Mouse (Mus musculus): ENCODE measurements around the gene Smad3. TPM values are rescaled to one million over a fixed set of nuclear protein-coding genes. Genes with fewer than 3 reads are reported as not detected.
A peak's percentile ranks its signal among the peaks of the same experiment; 100 is the strongest.

Smad3 gene
- polyA plus RNA-seq, 1 experiment, result 25.5 TPM

DNA sequence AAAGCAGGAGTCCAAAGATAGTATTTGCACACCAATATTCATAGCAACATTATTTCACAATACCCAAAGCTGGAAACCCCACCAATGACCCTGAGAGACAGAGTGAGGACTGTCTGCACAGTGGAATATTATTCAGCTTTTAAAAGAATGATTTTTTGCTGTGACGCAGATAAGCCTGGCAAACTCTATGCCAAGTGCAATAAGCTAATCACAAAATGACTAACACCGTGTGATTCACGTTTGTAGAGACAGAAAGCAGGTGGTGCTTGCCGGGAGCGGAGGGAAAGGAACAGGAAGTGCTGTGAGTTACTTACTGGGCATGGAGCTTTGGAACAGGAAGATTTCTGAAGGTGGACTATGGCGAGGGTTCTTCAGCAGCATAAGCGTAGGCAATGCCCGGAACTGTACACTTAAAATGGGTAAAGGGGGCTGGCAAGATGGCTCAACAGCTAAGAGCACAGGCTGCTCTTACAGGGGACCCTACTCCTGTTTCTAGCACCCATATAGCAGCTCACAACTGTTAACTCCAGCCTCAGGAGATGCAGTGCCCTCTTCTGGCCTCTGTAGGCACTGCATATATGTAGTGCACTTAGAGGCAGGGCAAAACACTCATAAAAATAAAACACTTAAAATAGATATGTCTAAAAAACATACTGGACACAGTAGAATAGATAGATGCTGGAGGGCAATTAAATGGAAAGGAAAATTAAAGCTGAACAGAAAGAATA lies 3.7 kb upstream of the Smad3 start:
- TF ChIP-seq CTCF (IDR thresholded peaks at IDR 0.05; ENCODE audit: borderline replicate concordance, extremely low read depth, insufficient read depth, insufficient read length) (peak; percentile 16; the same call in 1 of the 2 replicates), POLR2A (IDR thresholded peaks at IDR 0.05; ENCODE audit: borderline replicate concordance, extremely low read depth, insufficient read depth, insufficient read length, poor library complexity, severe bottlenecking) (no peak)
- no peak for DNase-seq (ENCODE audit: low read depth)

DNA sequence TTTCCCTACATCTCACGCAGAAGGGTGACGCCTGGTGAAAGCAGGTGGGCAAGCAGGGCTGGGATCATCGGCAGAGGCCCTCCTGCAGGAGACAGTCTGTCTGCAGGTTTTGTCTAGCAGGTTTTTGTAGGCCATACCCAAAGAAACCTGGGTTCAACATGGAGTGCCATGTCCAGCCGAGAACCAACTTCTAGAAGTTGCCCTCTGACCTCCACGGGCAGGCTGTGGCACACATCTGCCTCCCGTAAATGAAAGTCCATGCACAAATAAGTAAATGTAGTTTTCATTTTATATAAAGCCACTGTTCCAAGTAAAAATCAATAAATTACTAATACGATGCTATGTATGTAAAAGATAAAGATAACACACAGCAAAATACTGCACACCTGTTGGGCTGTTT lies 3.0 kb upstream of the Smad3 start:
- TF ChIP-seq CTCF (IDR thresholded peaks at IDR 0.05; ENCODE audit: borderline replicate concordance, extremely low read depth, insufficient read depth, insufficient read length), result no peak
- TF ChIP-seq POLR2A (IDR thresholded peaks at IDR 0.05; ENCODE audit: borderline replicate concordance, extremely low read depth, insufficient read depth, insufficient read length, poor library complexity, severe bottlenecking), result no peak
- no peak for DNase-seq (ENCODE audit: low read depth)

DNA sequence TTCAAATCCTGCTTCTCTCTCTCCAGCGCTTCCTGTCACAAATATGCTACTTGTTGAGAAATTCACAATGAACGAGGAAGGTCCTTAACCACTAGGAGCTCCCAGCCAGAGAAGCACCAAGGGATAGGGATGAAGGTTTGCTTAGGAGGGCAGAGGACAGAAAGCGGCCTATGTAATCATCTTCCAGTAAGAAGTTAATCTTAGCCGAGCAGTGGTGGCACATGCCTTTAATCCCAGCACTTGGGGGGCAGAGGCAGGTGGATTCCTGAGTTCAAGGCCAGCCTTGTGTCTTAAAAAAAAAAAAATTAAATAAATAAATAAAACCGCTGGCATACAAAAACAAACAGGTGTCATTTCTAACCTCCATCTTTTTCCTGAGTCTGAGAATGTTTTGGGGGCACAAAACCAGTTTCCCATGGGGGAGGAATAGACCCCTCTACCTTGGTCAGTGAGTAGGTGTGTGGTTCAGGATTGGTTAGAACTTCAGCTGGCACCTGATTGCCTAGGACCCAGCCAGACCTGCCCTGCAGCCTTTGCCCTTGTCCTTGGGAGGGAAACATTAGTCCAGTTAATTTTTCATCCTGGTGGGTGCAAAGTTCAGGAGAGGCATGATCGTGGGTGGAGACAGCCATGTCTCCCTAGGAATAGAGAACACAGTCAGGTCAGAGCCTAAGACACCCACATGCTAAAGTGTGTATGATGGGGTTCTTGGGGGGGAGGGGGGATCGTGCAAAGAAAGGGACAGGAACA lies 2.4 kb upstream of the Smad3 start:
- TF ChIP-seq POLR2A (IDR thresholded peaks at IDR 0.05; ENCODE audit: borderline replicate concordance, extremely low read depth, insufficient read depth, insufficient read length, poor library complexity, severe bottlenecking), result no peak
- no peak for TF ChIP-seq CTCF (IDR thresholded peaks at IDR 0.05; ENCODE audit: borderline replicate concordance, extremely low read depth, insufficient read depth, insufficient read length)
- no peak for DNase-seq (ENCODE audit: low read depth)

DNA sequence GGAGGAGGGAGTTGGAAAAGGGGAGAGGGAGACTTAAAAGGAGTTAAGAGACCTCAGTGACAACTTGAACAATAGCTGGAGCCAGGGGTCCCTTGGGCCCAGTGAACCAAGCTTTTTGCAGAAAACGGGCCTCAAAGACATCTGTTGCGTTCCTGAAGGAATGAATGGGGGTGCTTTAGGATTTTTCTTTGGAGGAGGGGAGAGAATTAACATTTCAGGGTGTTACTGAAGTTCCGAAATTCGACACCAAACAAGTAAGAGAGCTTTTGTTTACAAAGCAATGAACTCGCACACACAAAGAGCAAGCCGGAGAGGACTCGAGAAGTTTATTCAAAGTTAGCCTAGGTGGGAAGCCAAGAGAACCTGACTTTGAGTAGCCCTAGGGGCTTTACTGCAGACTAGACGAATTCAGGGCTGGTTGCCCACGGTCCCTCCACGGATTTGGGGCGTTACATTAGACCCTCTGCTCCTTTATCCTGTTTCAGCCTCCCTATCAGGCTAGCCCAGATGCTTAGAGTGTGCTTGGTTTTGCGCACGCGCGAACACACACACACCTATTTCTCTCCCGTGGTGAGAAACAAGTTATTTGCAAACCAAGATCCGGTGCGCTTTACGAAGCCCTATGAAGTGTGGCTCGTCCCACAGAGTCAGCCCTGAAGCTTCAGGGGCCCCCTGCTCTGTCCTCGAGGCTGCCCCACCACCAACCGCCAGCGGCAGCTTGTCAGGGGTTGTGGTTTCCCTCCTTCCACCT lies 1.0 kb upstream of the Smad3 start:
- TF ChIP-seq CTCF (IDR thresholded peaks at IDR 0.05; ENCODE audit: borderline replicate concordance, extremely low read depth, insufficient read depth, insufficient read length) (no peak), POLR2A (IDR thresholded peaks at IDR 0.05; ENCODE audit: borderline replicate concordance, extremely low read depth, insufficient read depth, insufficient read length, poor library complexity, severe bottlenecking) (no peak)
- peak; percentile 73 for DNase-seq (ENCODE audit: low read depth)

DNA sequence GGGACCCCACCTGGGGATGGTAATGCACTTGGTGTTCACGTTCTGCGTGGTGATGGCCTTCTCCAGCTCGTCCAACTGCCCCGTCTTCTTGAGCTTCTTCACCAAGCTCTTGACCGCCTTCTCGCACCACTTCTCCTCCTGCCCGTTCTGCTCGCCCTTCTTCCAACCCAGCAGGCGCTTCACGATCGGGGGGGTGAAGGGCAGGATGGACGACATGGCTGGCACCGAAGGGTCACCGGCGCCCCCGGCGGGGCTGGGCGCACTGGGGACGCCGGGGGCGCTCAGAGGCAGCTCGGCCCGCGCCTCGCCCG lies 377 bp downstream of the Smad3 start:
- DNase-seq (ENCODE audit: low read depth), result peak; percentile 54
- TF ChIP-seq POLR2A (IDR thresholded peaks at IDR 0.05; ENCODE audit: borderline replicate concordance, extremely low read depth, insufficient read depth, insufficient read length, poor library complexity, severe bottlenecking) (no peak), CTCF (IDR thresholded peaks at IDR 0.05; ENCODE audit: borderline replicate concordance, extremely low read depth, insufficient read depth, insufficient read length) (no peak)

DNA sequence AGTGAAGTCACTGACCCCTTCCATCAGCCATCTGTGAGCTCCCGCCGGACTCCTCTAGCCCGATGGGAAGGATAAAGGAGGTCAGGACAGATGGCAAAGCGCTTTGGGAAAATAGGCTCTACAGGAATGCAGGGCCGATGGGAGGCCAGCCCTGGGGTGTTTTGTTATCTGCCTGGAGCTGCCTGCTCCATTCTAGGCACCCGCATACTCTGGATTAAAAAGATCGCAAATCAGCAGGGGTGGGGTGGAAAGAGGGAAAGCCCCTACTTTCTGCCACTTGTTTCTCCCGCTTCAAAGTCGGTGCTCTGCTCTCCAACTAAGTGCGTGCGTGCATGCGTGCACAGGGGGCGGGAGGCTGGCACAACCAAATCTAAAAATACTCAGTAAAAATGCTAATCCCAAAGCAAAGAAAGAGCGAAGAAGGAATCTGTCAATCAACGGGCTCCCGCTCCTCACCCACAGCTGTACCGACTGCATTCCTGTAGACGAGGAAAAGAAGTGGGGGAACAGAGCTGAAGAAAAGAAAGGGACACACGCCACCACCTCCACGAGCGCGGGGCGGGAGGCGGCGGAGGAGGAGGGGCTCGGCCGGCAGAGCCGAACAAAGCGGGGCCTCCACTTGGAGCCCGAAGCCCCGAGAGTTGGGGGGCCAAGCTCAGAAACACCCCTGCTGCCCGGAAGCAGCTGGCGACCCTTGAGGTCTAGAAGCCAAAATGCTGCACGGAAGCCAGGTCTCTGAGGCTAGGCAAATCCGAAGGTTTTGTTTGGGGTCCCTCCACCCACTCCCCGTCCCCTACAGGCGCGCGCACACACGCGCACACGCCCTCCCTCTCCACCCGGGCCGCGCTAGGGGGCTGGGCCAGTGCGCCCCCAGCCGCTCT lies 973 bp downstream of the Smad3 start:
- TF ChIP-seq CTCF (IDR thresholded peaks at IDR 0.05; ENCODE audit: borderline replicate concordance, extremely low read depth, insufficient read depth, insufficient read length), result no peak
- TF ChIP-seq POLR2A (IDR thresholded peaks at IDR 0.05; ENCODE audit: borderline replicate concordance, extremely low read depth, insufficient read depth, insufficient read length, poor library complexity, severe bottlenecking), result 0 out of 2 replicates have a peak, but pooled peaks have one; percentile 13
- peak; percentile 77 for DNase-seq (ENCODE audit: low read depth)

DNA sequence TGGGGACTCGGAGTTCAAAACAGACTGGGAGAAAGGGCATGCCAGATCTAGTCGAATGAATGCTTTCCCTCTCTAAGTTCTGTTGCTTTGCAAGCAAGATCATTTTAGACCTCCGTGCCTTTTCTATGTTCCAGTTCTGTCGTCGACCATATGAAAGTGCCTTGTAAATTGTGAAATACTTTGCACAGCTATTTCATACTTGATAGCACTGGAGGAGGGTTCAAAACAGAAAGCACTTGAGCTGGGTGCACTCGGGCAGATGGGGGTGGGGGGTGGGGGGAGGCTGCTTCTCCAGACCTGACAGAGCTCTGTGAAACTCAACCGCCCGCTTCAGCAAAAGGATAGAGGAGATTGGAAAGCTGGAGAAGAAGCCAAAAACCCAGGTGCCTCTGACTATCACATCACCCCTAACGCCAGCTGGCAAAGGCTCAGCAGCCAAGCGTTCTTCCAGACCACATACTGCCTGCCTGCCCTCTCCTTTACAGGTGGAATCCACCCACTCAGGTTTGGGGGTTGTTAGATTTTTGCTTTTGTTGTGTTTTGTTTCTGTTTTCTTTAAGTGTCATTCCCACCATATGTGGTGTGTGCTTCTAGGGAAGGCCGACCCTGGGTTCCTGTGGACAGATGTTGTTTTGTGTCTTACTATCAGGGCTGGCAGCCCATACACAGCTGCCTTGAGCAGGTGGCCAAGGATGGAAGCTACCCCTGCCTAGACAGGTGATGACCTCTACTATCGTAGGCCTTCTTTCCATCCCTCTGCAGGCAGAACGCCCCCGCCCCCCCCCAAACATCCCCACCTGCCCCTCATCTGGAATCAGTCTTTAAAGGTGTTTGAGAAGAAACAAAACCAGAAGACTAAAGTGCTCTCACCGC lies 1.9 kb downstream of the Smad3 start:
- TF ChIP-seq CTCF (IDR thresholded peaks at IDR 0.05; ENCODE audit: borderline replicate concordance, extremely low read depth, insufficient read depth, insufficient read length), result no peak
- no peak for TF ChIP-seq POLR2A (IDR thresholded peaks at IDR 0.05; ENCODE audit: borderline replicate concordance, extremely low read depth, insufficient read depth, insufficient read length, poor library complexity, severe bottlenecking)
- DNase-seq (ENCODE audit: low read depth), result peak; percentile 39

DNA sequence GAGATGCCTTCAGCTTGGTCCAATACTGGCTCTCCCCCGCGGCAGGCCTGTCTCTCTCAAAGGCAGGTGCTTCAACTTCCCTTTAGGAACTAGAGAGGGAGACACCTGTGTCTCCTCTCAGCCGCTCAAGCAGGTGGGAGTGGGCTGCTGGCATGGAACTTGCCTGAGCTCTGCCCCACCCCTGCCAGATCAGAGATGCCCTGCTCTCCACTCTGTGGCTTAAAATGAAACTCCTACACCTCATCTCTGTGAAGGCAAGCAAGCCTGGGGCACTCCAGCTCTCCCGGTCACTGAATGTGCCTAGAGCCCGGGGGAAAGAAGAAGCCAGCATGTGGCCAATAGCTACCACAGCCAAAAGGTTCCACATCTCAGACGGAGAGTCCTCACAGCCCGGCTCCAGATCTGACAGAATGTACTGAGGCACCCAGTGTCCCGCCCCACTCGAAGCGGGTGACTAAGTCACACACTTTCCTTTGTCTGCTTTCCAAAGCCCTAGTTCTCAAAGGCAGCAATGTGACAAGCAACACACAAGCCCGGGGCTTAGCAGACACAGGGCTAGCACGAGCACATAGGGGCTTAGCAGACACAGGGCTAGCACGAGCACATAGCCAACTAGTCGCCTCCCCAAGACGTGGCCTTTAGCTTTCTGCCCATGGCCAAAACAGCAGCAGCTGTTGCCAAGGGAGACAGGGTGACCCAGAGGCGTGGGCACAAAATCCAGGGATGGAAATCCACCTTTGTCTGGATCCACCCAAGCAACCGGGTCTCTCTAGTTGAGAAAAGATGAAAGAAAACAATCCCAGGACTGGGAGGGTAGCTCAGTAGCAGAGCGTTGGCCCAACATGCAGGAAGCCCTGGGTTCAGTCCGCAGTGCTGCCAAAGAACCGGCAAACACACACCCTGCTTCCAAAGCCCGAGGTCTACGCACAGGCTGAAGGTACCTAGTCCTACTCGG lies 3.0 kb downstream of the Smad3 start:
- peak; percentile 61 for DNase-seq (ENCODE audit: low read depth)
- no peak for TF ChIP-seq CTCF (IDR thresholded peaks at IDR 0.05; ENCODE audit: borderline replicate concordance, extremely low read depth, insufficient read depth, insufficient read length)
- no peak for TF ChIP-seq POLR2A (IDR thresholded peaks at IDR 0.05; ENCODE audit: borderline replicate concordance, extremely low read depth, insufficient read depth, insufficient read length, poor library complexity, severe bottlenecking)

DNA sequence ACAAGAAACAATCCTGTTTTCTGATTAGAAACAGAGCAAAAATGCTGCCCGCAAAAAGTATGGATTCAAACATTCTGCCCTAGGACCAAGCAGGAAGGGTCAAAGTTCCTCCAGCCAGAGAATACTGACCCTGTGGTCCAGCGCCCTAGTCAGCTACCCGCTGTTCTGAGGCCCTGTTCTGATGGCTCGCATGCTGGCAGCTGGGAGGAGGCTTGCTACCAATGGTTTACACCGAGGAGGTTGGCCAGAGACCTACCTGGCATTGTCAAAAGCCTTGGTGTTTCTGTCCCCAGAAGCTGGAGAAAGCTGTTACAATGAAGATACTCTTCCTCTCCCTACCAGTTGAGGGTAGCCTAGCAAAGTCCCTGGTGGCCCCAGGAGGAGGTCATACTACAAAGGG lies 3.8 kb downstream of the Smad3 start:
- DNase-seq (ENCODE audit: low read depth), result no peak
- TF ChIP-seq POLR2A (IDR thresholded peaks at IDR 0.05; ENCODE audit: borderline replicate concordance, extremely low read depth, insufficient read depth, insufficient read length, poor library complexity, severe bottlenecking) (no peak), CTCF (IDR thresholded peaks at IDR 0.05; ENCODE audit: borderline replicate concordance, extremely low read depth, insufficient read depth, insufficient read length) (no peak)

All from brain, embryonic 14.5 days (tissue).